Mouse (Mus musculus) limb, embryonic 13.5 days (tissue): ENCODE results near the gene Amigo3. TPM values are rescaled to one million over a fixed set of nuclear protein-coding genes. Genes with fewer than 3 reads are reported as not detected.

Source experiments
- ATAC-seq: fragments of 200-750 bp; cut with Nextera tagmentation; 2 replicates; pipeline ENCODE4 v1.8.0; 2017; ENCODE audit warnings: low read depth, moderate number of reproducible peaks, moderate TSS enrichment; ENCODE audit not compliant: low FRiP score
- H3K27ac ChIP-seq: fragments of 300-500 bp; sonication (generic); 2 replicates; pipeline ENCODE4 v1.5.1; 2015; ENCODE audit warnings: inconsistent platforms, mild to moderate bottlenecking, moderate library complexity
- H3K27me3 ChIP-seq: fragments of 300-500 bp; sonication (generic); 2 replicates; pipeline ENCODE4 v1.6.1; 2015; ENCODE audit warnings: mild to moderate bottlenecking, inconsistent platforms
- H3K36me3 ChIP-seq: fragments of 300-500 bp; sonication (generic); 2 replicates; pipeline ENCODE4 v1.6.1; 2015; ENCODE audit warnings: inconsistent platforms, mild to moderate bottlenecking, moderate library complexity
- H3K4me1 ChIP-seq: fragments of 300-500 bp; sonication (generic); 2 replicates; pipeline ENCODE4 v1.6.1; 2015; ENCODE audit warnings: inconsistent platforms
- H3K4me2 ChIP-seq: fragments of 300-500 bp; sonication (generic); replicated peaks from 2 replicates; pipeline ENCODE4 v1.6.1; 2015; ENCODE audit warnings: inconsistent platforms, mild to moderate bottlenecking, moderate library complexity
- H3K4me3 ChIP-seq: fragments of 300-500 bp; sonication (generic); 2 replicates; pipeline ENCODE4 v1.5.1; 2015; ENCODE audit warnings: moderate library complexity, mild to moderate bottlenecking, inconsistent platforms
- H3K9ac ChIP-seq: fragments of 300-500 bp; sonication (generic); 2 replicates; pipeline ENCODE4 v1.6.1; 2015; ENCODE audit warnings: mild to moderate bottlenecking, inconsistent platforms
- H3K9me3 ChIP-seq: fragments of 300-500 bp; sonication (generic); 2 replicates; pipeline ENCODE4 v1.6.1; 2016; ENCODE audit warnings: inconsistent platforms
- WGBS: fragments of 180-500 bp; shearing (Covaris S2); methylation state at CpG from one replicate; pipeline ENCODE4 v1.1.7; 2015; 5-methylcytosine and 5-hydroxymethylcytosine counted together
- microRNA-seq: library from miRNA; unstranded; fragments of <30 nt; microRNA quantifications from one replicate; pipeline ENCODE4, GENCODE M21; 2016
- polyA plus RNA-seq: library from polyadenylated mRNA; unstranded; fragments of >200 nt; fragmentation: Nextera tagmentation; extraction: Ambion mirVana; gene quantifications from 2 replicates; pipeline ENCODE4 v1.2.1, GENCODE M21; 2015

The Amigo3 gene
- polyA plus RNA-seq, 1 experiment from 2014 or later, result 4.4 TPM

DNA sequence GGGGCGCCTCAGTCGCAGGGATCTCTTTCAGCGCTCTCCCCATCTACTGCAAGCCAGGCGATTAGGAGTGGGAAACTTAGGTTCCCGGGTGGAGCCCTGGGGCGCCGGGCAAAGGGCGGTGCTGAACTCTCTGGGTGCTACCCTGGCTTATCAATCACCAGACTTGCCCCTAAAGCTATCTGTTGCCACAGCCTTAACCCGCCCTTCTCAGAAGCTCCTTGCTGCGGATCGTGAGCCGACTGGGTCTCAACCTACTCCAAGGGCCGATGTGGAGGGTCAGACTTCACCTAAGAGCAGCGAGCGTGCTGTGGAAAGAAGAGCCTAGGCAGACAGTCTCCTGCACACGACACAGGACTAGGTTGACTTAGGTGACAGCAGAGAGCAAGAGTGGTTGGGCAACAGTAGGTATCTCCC is 42.0 kb downstream of the Amigo3 start:
- Histone ChIP-seq H3K4me2 (peak overlapping the region; percentile 99), H3K9ac (peak overlapping the region; percentile 83), H3K27me3 (no peaks in the 10 kb centered on the region), H3K9me3 (no peaks in the 10 kb centered on the region), H3K4me3 (peak overlapping the region; percentile 69), H3K27ac (peak overlapping the region; percentile 81; the same call in 1 of the 2 replicates), H3K4me1 (peaks cover 29% of the 10 kb centered on the region), H3K36me3 (peaks cover 29% of the 10 kb centered on the region)
- peak; percentile 13 for ATAC-seq
- under 1% methylated on average over 16 of the region's 16 CpGs for WGBS

DNA sequence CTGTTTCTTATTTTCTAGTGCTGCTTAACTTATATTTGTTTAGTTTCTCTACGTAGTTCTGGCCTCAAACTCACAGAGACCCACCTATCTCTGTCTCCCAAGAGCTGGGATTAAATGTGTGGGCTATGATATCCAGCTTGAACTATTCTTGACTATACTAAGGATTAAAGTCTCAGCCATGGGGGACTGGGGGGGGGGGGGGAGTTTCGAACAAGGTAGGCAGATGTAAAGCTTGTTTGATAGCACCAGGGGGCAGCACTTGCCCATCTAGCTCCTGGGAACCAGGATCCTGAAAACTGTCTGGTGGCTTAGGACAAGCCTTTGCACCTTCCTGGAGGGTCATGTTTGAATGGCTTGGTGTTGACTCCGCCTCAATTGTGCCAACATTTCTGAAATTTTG is 42.6 kb downstream of the Amigo3 start:
- Histone ChIP-seq H3K4me3 (peak overlapping the region; percentile 69), H3K4me1 (peaks cover 29% of the 10 kb centered on the region), H3K36me3 (peaks cover 23% of the 10 kb centered on the region), H3K27me3 (no peaks in the 10 kb centered on the region), H3K4me2 (peak overlapping the region; percentile 99), H3K9ac (peak overlapping the region; percentile 83), H3K9me3 (no peaks in the 10 kb centered on the region), H3K27ac (peak overlapping the region; percentile 81; the same call in 1 of the 2 replicates)
- no peak for ATAC-seq
- WGBS, result 6% methylated on average over 3 of the region's 3 CpGs

DNA sequence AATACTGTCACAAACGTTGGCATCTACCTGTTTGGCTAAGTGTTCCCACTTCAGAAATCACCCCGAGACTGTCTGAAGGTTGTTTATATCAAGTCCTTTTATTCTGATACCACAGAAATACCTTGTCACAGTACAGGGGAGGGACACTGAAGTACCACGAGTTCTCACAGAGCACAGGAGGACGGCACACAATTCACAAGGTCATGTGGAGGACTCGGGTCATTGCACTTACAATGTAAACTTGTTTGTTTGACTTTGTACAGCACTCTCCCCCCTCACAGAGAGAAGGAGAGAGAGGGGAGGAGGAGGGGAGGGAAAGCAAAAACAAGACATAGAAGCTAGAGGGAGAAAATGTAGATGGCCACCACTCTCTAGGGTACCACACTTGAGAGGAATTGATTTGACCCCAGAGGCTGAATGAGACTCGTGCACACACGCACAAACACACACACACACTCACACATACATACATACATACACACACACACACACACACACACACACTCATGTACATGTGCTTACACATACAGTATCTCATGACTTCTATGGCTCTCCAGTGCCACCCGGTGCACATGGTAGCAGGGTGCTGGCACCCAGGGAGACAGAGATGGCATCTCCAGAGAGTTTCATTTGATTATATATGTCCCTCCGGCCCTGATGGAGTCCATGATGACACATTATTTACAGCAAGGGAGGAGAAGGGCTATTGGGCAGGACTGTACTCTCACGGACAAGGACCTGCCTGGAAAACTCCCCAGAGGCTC is 43.2 kb downstream of the Amigo3 start:
- no peak for ATAC-seq

DNA sequence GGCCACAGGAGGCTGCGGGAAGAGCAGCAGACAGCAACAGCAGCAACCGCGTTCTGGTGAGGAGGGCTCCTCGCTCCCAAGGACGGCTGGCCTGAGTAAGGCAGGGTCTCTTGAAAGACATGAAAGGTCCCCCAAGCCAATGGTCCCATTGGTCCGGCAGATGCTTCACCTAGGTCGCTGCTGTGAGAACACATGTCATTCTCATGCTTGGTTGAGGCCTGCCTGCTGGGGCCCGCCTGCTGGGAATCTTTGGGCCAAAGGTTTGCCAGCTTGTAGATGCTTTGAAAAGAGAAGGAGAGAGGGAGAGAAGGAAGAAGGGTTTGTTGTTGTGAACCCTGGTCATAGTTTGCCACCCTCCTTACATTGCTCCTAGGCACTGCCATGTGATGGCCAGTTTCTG is 46.7 kb downstream of the Amigo3 start:
- Histone ChIP-seq H3K27me3 (no peaks in the 10 kb centered on the region), H3K27ac (no peak overlapping the region), H3K4me3 (no peak overlapping the region), H3K36me3 (no peaks in the 10 kb centered on the region), H3K9me3 (no peaks in the 10 kb centered on the region), H3K9ac (no peak overlapping the region), H3K4me1 (peaks cover 21% of the 10 kb centered on the region), H3K4me2 (no peak overlapping the region)
- WGBS, result 84% methylated on average over 8 of the region's 8 CpGs
- ATAC-seq, result no peak

More for the DNA sequence above, 43.2 kb downstream of the Amigo3 start:
- no peaks in the 10 kb centered on the region for H3K27me3 ChIP-seq
- peaks cover 29% of the 10 kb centered on the region for H3K4me1 ChIP-seq
- peak overlapping the region; percentile 99; the same call in 1 of the 2 replicates for H3K4me2 ChIP-seq
- H3K4me3 ChIP-seq, result no peak overlapping the region
- peaks cover 17% of the 10 kb centered on the region for H3K36me3 ChIP-seq
- WGBS, result 73% methylated on average over 10 of the region's 10 CpGs
- 0 out of 2 replicates have a peak overlapping the region, but pooled peaks have one; percentile 21 for H3K9ac ChIP-seq
- H3K27ac ChIP-seq, result no peak overlapping the region
- H3K9me3 ChIP-seq, result no peaks in the 10 kb centered on the region

DNA sequence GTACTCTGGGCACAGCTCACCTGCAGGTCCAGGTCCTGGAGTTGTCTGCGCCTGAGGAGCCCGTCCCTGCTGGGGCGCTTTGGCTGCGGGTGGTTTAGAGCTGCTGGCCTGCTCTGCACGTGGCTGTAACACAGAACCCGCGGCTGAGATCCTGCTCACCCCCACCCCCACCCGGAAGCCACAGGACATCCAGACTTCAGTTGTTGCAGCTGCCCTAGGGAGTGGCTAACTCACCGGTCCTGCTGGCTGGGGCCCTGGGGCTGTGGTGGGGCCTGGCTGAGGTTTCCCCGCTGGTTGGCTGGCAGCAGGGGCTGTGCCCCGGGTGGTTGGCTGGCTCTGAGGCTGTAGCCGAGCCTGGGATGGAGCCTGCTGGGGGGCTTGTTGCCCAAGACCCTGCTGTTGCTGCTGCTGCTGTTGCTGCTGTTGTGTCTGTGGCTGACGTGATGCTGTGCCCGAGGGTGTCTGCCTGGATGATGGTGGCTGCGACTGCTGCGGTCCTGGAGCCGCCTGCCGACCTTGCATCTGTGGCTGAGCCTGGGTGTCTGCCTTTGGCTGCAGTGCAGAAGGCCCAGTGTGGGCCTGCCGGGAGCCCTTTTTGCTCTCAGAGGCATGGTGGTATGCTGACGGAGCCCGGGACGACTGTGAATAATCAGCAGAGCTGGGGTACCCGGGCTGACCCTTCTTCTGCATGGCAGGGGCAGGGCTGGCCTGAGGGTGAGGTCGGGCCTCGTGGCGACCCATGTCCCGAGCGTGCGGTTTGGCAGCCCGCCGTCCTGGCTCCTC is 52.0 kb downstream of the Amigo3 start:
- ATAC-seq, result peak; percentile 71
- Histone ChIP-seq H3K27me3 (peaks cover 2% of the 10 kb centered on the region; the same call in 1 of the 2 replicates), H3K4me3 (peak overlapping the region; percentile 22), H3K27ac (peak overlapping the region; percentile 75), H3K9me3 (no peaks in the 10 kb centered on the region), H3K36me3 (no peaks in the 10 kb centered on the region), H3K9ac (peak overlapping the region; percentile 56), H3K4me1 (peaks cover 18% of the 10 kb centered on the region), H3K4me2 (peak overlapping the region; percentile 54)
- WGBS, result 34% methylated on average over 31 of the region's 31 CpGs

Small RNA genes within 50 kb of the gene (microRNA-seq; reads per million reads assigned to microRNA genes)
- not detected for gene Gm47303
- gene Mir7088, result not detected

Other genes starting within 250 kb of the Amigo3 start
- 94.7 and 97.7 TPM in 2 replicates for gene Rbm6, start 179.9 kb upstream of the Amigo3 start, polyA plus RNA-seq
- 11.0 and 13.4 TPM in 2 replicates for gene Mon1a, start 165.0 kb upstream of the Amigo3 start, polyA plus RNA-seq
- gene Mst1r, start 146.3 kb upstream of the Amigo3 start, polyA plus RNA-seq, result 3.2 and 3.3 TPM in 2 replicates
- not detected in 2 replicates for gene Actl11, start 124.7 kb upstream of the Amigo3 start, polyA plus RNA-seq
- 9.8 and 10.0 TPM in 2 replicates for gene Camkv, start 117.5 kb upstream of the Amigo3 start, polyA plus RNA-seq
- 26.1 TPM in 2 replicates for gene Traip, start 103.0 kb upstream of the Amigo3 start, polyA plus RNA-seq
- 34.6 and 35.4 TPM in 2 replicates for gene Uba7, start 77.7 kb upstream of the Amigo3 start, polyA plus RNA-seq
- 11.3 and 13.2 TPM in 2 replicates for gene Gm20661, start 70.1 kb upstream of the Amigo3 start, polyA plus RNA-seq
- 121 and 131 TPM in 2 replicates for gene Inka1, start 67.3 kb upstream of the Amigo3 start, polyA plus RNA-seq
- gene Cdhr4, start 60.7 kb upstream of the Amigo3 start, polyA plus RNA-seq, result 18.2 and 18.6 TPM in 2 replicates
- gene Gm20662, start 56.8 kb upstream of the Amigo3 start, polyA plus RNA-seq, result 0.68 and 1.2 TPM in 2 replicates
- 70.1 and 72.8 TPM in 2 replicates for gene Ip6k1, start 50.7 kb upstream of the Amigo3 start, polyA plus RNA-seq
- gene Gmppb, start 3.9 kb upstream of the Amigo3 start, polyA plus RNA-seq, result 34.1 and 36.2 TPM in 2 replicates
- 0.20 and 0.51 TPM in 2 replicates for gene Mst1, start 27.3 kb downstream of the Amigo3 start, polyA plus RNA-seq
- 31.2 and 35.2 TPM in 2 replicates for gene Rnf123, start 30.2 kb downstream of the Amigo3 start, polyA plus RNA-seq
- 42.5 and 47.3 TPM in 2 replicates for gene Apeh, start 41.4 kb downstream of the Amigo3 start, polyA plus RNA-seq
- 0.88 and 0.89 TPM in 2 replicates for gene Bsn, start 137.2 kb downstream of the Amigo3 start, polyA plus RNA-seq
- gene Dag1, start 210.8 kb downstream of the Amigo3 start, polyA plus RNA-seq, result 56.9 and 63.3 TPM in 2 replicates
- 53.0 and 54.0 TPM in 2 replicates for gene Nicn1, start 237.3 kb downstream of the Amigo3 start, polyA plus RNA-seq
- 13.5 and 13.7 TPM in 2 replicates for gene Amt, start 243.7 kb downstream of the Amigo3 start, polyA plus RNA-seq